Mouse (Mus musculus) olfactory bulb, adult 2 months (tissue): ENCODE results near the gene Tctex1d1.

Source experiments
- CTCF ChIP-seq: fragments of 200-500 bp; IDR thresholded peaks from 2 replicates; pipeline ENCODE4 v1.5.1; 2012; ENCODE audit warnings: low read depth, mild to moderate bottlenecking, low read length, moderate library complexity; ENCODE audit not compliant: insufficient read depth
- POLR2A ChIP-seq: fragments of 200-500 bp; IDR thresholded peaks from 2 replicates; pipeline ENCODE4 v1.6.1; 2012; ENCODE audit warnings: mild to moderate bottlenecking, low read depth, low read length, moderate library complexity; ENCODE audit not compliant: insufficient read depth

DNA sequence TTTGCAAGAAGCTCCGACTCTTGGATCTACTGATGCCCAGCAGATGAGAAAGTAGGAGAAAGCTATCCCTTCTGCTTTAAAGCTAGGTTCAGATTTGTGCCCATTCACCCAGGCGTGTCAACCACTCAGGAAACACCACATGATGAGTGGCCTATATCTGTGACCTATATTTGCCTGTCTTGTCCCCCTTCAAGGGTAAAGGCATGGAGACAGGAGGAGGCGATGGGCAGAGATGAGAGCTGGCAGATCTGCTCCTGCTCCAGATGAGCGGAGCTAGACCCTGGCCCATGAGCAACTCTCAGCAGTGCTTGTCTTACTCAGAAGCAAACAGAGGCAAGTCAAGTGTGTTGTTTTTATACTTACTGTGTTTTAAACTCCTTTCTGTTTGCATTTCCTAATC is 32.3 kb downstream of the Tctex1d1 start:
- TF ChIP-seq CTCF (no peak), POLR2A (no peak)
